ENCODE assay signal across 8 mouse cellular contexts in genomic region chr15:78772856-78773255, GRCm38 (mm10). TPM values are rescaled to one million over a fixed set of nuclear protein-coding genes. Genes with fewer than 3 reads are reported as not detected.
DNase-seq lines count a peak whose midpoint lies in the region; ATAC-seq and TF ChIP-seq lines count a peak whose summit lies in the region.

No protein-coding gene starts in this region.

- H3K27ac ChIP-seq in layer of hippocampus, adult 2 months = peak overlapping the region; percentile 63
- peak overlapping the region; percentile 63; the same call in 1 of the 2 replicates for H3K27ac ChIP-seq in embryonic facial prominence, embryonic 12.5 days
- 0 out of 2 replicates have a peak overlapping the region, but pooled peaks have one; percentile 14 for H3K27ac ChIP-seq in intestine, embryonic 14.5 days (ENCODE audit: low read depth)
- peak overlapping the region; percentile 55; the same call in 1 of the 2 replicates for H3K27ac ChIP-seq in midbrain, embryonic 16.5 days (ENCODE audit: low read length)

- H3K4me2 ChIP-seq in embryonic facial prominence, embryonic 12.5 days (replicated peaks) = peak overlapping the region; percentile 29
- H3K4me2 ChIP-seq in intestine, embryonic 14.5 days (ENCODE audit: low read length) = peak overlapping the region; percentile 38
- peak overlapping the region; percentile 27 for H3K4me2 ChIP-seq in midbrain, embryonic 16.5 days (ENCODE audit: low read length)

- DNase-seq in layer of hippocampus, adult 2 months (ENCODE audit: low spot score in 2 of 2) = no peak
- no peak for DNase-seq in layer of hippocampus, postnatal 14 days (ENCODE audit: low spot score in 2 of 2)
- no peak for DNase-seq in intestine, embryonic 14.5 days (ENCODE audit: low spot score)
- DNase-seq in left cerebral cortex, adult 18-20 months (ENCODE audit: low spot score in 2 of 2) = no peak
- no peak for DNase-seq in cerebellum, postnatal 25 days
- DNase-seq in left cerebral cortex, adult 9 months (ENCODE audit: low spot score in 2 of 2) = no peak

- H3K9me3 ChIP-seq in embryonic facial prominence, embryonic 12.5 days = no peaks in the 10 kb centered on the region
- H3K9me3 ChIP-seq in intestine, embryonic 14.5 days (ENCODE audit: control insufficient read depth, low read length) = 0 out of 2 replicates have a peak, but pooled peaks cover 3% of the 10 kb centered on the region
- no peaks in the 10 kb centered on the region for H3K9me3 ChIP-seq in midbrain, embryonic 16.5 days (replicated peaks; ENCODE audit: control insufficient read depth, low read length, poor library complexity, severe bottlenecking)

- H3K27me3 ChIP-seq in embryonic facial prominence, embryonic 12.5 days = peaks cover 2% of the 10 kb centered on the region; the same call in 1 of the 2 replicates
- H3K27me3 ChIP-seq in intestine, embryonic 14.5 days (replicated peaks; ENCODE audit: control insufficient read depth, insufficient read depth, low read length) = no peaks in the 10 kb centered on the region
- H3K27me3 ChIP-seq in midbrain, embryonic 16.5 days (ENCODE audit: control insufficient read depth, insufficient read depth, low read depth, low read length) = no peaks in the 10 kb centered on the region

- peak overlapping the region; percentile 13; the same call in 1 of the 2 replicates for H3K9ac ChIP-seq in embryonic facial prominence, embryonic 12.5 days
- peak overlapping the region; percentile 30 for H3K9ac ChIP-seq in intestine, embryonic 14.5 days (ENCODE audit: low read length)
- peak overlapping the region; percentile 38; the same call in 1 of the 2 replicates for H3K9ac ChIP-seq in midbrain, embryonic 16.5 days (ENCODE audit: low read depth, low read length)

- ATAC-seq in embryonic facial prominence, embryonic 12.5 days (ENCODE audit: insufficient number of reproducible peaks, insufficient read depth, low FRiP score, low TSS enrichment) = peak; percentile 3; the same call in 1 of the 2 replicates
- no peak for ATAC-seq in intestine, embryonic 14.5 days (replicated peaks; ENCODE audit: low FRiP score, low TSS enrichment, low read depth)
- ATAC-seq in midbrain, embryonic 16.5 days = no peak

- no peaks in the 10 kb centered on the region for H3K36me3 ChIP-seq in embryonic facial prominence, embryonic 12.5 days
- no peaks in the 10 kb centered on the region; the same call in 1 of the 2 replicates for H3K36me3 ChIP-seq in intestine, embryonic 14.5 days (ENCODE audit: control insufficient read depth, insufficient read depth, low read length)
- H3K36me3 ChIP-seq in midbrain, embryonic 16.5 days (ENCODE audit: control insufficient read depth, insufficient read depth, low read length) = no peaks in the 10 kb centered on the region

- WGBS in embryonic facial prominence, embryonic 12.5 days = 41% methylated on average over 14 of the region's 14 CpGs
- WGBS in intestine, embryonic 14.5 days = 42% methylated on average over 14 of the region's 14 CpGs
- WGBS in midbrain, embryonic 16.5 days = 26% methylated on average over 14 of the region's 14 CpGs

- no peak for TF ChIP-seq CTCF in layer of hippocampus, adult 2 months (conservative IDR thresholded peaks at IDR 0.05)

- H3K4me1 ChIP-seq in embryonic facial prominence, embryonic 12.5 days = peaks cover 17% of the 10 kb centered on the region; the same call in 1 of the 2 replicates
- H3K4me1 ChIP-seq in intestine, embryonic 14.5 days (replicated peaks; ENCODE audit: control insufficient read depth, insufficient read depth, low read length) = peaks cover 6% of the 10 kb centered on the region
- H3K4me1 ChIP-seq in midbrain, embryonic 16.5 days (ENCODE audit: control insufficient read depth, insufficient read depth, low read length) = peaks cover 7% of the 10 kb centered on the region

- H3K4me3 ChIP-seq in layer of hippocampus, adult 2 months = peak overlapping the region; percentile 41
- peak overlapping the region; percentile 21 for H3K4me3 ChIP-seq in embryonic facial prominence, embryonic 12.5 days
- peak overlapping the region; percentile 24 for H3K4me3 ChIP-seq in intestine, embryonic 14.5 days (ENCODE audit: low read depth, low read length)
- peak overlapping the region; percentile 16 for H3K4me3 ChIP-seq in midbrain, embryonic 16.5 days (ENCODE audit: low read depth, low read length)

RNA-seq across cellular contexts. Expression of gene Mfng, which starts 0.4 kb away (rescaled TPM):
- 1 to 10 TPM; 4.4 to 4.7 TPM for total RNA-seq in layer of hippocampus, adult 2 months (2021)
- total RNA-seq in layer of hippocampus, postnatal 14 days (2021) = 1 to 10 TPM; 7.9 to 8.3 TPM
- polyA plus RNA-seq in embryonic facial prominence, embryonic 12.5 days (2016; fragmentation: Nextera tagmentation; extraction: Ambion mirVana) = 29.1 and 29.3 TPM in 2 replicates
- polyA plus RNA-seq in intestine, embryonic 14.5 days (2014; fragmentation: Nextera tagmentation; extraction: Ambion mirVana) = 18.4 and 19.1 TPM in 2 replicates
- polyA plus RNA-seq in midbrain, embryonic 16.5 days (2015; fragmentation: Nextera tagmentation; extraction: Ambion mirVana) = 13.5 and 19.7 TPM in 2 replicates
- total RNA-seq in left cerebral cortex, adult 18-20 months (2021) = 1 to 10 TPM; 3.8 to 4.2 TPM

RNA-seq across cellular contexts. Expression of gene Card10, which starts 30.0 kb away (rescaled TPM):
- total RNA-seq in layer of hippocampus, adult 2 months (2021) = 1 to 10 TPM; 5.4 to 5.5 TPM
- total RNA-seq in layer of hippocampus, postnatal 14 days (2021) = 1 to 10 TPM; 4.8 to 4.9 TPM
- 3.6 TPM in 2 replicates for polyA plus RNA-seq in embryonic facial prominence, embryonic 12.5 days (2016; fragmentation: Nextera tagmentation; extraction: Ambion mirVana)
- 7.3 and 8.6 TPM in 2 replicates for polyA plus RNA-seq in intestine, embryonic 14.5 days (2014; fragmentation: Nextera tagmentation; extraction: Ambion mirVana)
- polyA plus RNA-seq in midbrain, embryonic 16.5 days (2015; fragmentation: Nextera tagmentation; extraction: Ambion mirVana) = 1.8 and 2.2 TPM in 2 replicates
- total RNA-seq in left cerebral cortex, adult 18-20 months (2021) = 1 to 10 TPM; 4.8 to 4.9 TPM

RNA-seq across cellular contexts. Expression of gene Elfn2, which starts 54.3 kb away (rescaled TPM):
- 100 to 1,000 TPM; 202 to 204 TPM for total RNA-seq in layer of hippocampus, adult 2 months (2021)
- 100 to 1,000 TPM; 161 to 171 TPM for total RNA-seq in layer of hippocampus, postnatal 14 days (2021)
- 0.06 and 0.19 TPM in 2 replicates for polyA plus RNA-seq in embryonic facial prominence, embryonic 12.5 days (2016; fragmentation: Nextera tagmentation; extraction: Ambion mirVana)
- polyA plus RNA-seq in intestine, embryonic 14.5 days (2014; fragmentation: Nextera tagmentation; extraction: Ambion mirVana) = 0.03 TPM in 1 of 2 replicates, not detected in the other
- 9.6 and 12.6 TPM in 2 replicates for polyA plus RNA-seq in midbrain, embryonic 16.5 days (2015; fragmentation: Nextera tagmentation; extraction: Ambion mirVana)
- 100 to 1,000 TPM; 165 to 168 TPM for total RNA-seq in left cerebral cortex, adult 18-20 months (2021)
